Mouse (Mus musculus) hindlimb bud, embryonic 11.5 days (tissue): ENCODE results near the gene Ryr1.
"Not testable (repeated sequence)": the region's sequence is repeated elsewhere in the genome, so short reads cannot be mapped to it uniquely, and the experiment has no call there.

Experiments used
- DNase-seq: peaks from one replicate; pipeline ENCODE4 v3.0.0-alpha.2; 2012; ENCODE audit warnings: low read depth, low spot score; ENCODE audit errors: extremely low spot score

Gene Ryr1

DNA sequence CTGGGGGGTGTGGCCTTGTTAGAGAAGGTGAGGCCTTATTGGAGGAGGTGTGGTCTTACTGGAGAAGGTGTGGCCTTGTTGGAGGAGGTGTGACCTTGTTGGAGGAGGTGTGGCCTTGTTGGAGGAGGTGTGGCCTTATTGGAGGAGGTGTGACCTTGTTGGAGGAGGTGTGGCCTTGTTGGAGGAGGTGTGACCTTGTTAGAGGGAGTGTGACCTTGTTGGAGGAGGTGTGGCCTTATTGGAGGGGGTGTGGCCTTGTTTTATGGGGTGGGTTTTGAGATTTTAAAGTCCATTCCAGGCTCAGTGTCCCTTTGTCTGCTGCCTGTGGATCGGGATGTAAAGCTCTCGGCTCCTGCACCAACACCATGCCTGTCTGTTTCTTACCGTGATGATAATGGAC, 40.6 kb downstream of the Ryr1 start:
- DNase-seq: no peak

DNA sequence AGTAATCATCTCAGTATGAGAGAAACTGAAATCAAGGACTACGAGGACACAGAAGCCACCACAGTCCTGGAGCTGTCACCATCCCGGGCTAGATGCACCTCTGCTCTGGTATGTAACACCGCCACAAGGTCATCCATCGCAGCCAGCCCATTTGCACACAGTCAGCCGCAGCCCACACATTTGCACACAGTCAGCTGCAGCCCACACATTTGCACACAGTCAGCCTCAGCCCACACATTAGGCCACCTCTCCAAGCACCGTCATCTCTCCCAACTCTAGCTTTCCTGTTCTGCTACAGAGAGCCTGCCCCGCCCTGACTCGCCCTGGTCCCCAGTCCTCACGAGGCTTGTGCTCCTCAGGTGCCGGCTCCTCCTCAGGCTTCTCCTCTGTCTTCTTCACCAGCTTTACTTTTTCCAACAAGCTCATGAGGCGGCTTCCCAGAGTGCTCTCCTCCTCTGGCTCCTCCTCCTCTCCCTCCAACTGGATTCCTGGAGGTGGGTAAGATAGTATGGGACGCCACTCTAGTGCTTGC, 45.5 kb downstream of the Ryr1 start:
- no peak for DNase-seq

DNA sequence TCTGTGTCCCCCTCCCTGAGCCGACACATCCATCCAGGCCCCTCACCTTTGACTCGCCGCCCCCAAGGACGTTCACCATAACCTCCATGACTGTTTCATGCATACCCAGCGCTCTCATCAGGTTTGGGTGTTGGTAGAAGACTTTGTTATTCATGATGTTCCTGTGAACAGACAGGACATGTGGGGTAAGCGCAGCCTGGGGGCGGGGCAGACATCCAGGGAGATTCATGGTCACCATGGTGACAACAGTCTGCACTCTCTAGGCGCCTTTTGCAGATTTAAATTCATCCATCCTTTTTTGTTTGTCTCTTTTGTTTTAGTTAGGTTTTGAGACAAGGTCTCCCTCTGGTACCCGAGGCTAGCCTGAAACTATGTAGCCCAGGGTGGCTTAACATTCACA, 48.0 kb downstream of the Ryr1 start:
- DNase-seq: no peak

DNA sequence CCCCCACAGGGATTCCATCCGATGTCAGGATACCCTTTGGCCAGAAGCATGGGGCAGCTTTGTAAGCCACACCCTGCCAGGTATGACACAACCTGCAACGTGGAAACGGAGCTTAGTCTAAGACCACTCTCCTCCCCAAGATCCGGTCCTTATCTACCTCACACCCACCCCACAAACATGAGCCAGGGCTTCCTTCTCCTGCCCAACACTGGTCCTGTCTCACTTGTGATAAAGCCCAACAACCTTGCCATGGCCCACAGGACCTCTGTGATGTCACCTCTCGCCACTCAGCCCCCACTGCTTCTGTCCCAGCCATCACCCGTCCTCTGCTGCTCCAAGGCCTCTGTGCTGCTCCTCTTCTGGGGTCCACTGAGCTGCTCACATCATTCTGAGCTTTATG, 49.8 kb downstream of the Ryr1 start:
- DNase-seq: no peak

DNA sequence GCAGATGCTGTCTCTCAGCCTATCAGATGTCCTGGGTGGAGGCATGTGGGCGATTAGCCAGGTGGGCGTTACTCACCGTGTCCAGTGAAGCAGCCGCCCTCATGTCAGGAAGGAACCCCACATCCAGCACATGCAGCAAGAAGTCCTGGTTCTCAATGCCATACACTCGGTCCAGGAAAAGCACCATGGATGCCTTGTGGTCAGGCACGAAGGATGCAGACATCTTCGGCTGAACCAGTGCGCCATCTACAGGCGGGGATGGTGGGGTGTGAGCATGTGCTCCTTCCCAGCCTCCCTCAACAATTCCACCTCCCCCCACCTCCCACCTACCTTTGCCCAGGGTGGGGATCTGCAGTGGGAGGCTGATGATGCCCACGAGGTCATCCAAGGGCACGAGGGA, 52.3 kb downstream of the Ryr1 start:
- no peak for DNase-seq

DNA sequence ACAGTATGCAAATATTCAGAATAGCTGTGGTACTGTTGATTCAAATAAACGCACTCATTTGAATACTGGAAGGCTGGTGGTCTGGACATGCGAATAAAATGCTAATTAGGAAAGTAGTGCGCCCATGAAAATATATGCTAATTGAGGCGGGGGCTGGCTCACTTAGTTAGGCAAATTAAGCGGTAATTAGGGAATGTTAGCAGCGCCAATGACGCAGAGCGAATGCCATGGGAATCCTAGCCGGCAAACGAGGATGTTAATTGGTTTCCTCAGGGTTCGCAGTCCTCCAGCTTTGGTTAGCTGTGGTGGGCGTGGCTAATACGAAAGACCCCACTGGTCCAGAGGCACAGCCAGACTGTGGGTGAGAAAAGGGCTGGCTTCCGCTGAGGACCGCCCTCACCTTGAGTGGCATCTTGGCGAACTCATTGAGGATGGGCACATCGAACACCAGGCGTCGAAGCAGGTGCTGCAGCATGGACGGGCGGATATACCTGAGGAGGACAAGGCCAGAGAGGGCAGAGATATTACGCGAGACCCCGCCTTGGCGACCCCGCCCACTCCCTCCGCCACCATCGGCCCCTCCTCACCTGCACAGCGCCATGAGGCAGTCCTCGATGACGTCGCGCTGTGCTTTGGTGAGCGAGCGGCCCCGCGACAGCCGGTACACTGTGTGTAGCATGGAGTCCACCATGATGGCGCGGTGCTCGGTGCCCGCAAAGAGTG, 53.6 kb downstream of the Ryr1 start:
- peak; percentile 18 for DNase-seq

DNA sequence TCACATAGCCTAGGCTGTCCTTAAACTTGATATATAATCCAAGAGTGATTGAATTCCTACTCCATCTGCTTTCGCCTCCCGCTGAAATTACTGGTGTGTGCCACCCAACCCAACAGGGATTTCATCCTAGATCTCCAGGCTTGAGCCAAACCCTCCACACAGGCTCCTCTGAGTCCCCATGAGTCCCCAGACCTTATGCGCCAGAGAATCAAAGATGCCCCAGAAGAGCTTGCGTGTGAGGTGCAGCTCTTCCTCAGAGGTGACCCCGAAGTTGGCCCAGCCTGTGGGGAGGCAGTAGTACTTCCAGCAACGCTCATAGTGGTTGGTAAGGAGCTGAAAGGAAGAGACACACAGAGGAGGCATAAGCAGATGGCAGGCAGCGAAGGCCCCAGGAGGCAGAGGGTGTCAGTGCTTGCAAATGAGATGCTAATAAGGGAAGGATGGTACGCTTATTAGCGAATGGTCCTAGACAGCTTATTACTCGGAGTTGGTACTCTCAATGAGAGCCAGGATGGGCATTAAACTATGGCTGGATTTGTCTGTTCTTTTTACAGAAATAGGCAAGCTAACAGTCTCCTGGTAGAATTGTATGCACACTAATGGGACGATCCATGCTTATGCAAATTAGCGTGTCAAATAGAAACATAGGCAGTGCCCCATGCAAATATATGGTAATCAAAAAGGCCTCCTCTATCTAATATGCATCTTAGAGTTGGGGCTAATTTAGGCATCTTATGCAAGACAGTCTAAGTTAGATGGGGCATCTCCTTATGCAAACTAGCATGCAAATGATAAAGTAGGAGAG, 54.4 kb downstream of the Ryr1 start:
- no peak for DNase-seq

DNA sequence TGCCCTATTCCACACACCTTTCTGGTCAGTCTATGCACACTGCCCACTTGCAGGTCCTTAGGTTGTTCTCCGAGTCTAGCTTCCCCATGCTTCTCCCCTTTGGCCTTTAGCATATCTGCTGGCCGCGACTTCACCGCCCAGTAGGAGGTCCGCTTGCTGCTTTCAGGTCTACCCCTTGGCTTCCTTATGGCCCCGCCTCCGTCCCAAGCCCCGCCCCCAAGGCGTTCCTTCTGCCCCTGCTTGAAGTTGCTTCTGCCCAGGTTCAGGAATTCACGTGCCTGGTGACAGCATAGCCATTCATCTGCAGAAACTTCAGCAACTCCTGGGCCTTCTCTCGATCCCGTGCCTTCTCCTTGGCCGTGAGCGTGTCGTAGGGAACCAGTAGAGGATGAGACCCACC, 57.2 kb downstream of the Ryr1 start:
- DNase-seq: no peak

DNA sequence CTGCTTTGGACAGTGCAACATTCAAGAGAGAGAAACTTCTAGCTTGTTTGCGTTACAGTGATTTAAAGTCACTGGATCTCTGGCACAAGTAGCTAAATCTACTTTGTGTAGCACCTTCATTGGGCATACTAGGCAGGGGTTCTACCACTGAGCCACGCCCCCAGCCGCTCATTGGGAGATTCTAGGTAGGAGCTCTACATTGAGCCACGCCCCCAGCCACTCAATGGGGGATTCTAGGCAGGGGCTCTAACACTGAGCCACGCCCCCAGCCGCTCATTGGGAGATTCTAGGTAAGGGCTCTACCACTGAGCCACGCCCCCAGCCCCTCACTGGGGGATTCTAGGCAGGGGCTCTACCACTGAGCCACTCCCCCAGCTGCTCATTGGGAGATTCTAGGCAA, 61.5 kb downstream of the Ryr1 start:
- DNase-seq: not testable (repeated sequence)

DNA sequence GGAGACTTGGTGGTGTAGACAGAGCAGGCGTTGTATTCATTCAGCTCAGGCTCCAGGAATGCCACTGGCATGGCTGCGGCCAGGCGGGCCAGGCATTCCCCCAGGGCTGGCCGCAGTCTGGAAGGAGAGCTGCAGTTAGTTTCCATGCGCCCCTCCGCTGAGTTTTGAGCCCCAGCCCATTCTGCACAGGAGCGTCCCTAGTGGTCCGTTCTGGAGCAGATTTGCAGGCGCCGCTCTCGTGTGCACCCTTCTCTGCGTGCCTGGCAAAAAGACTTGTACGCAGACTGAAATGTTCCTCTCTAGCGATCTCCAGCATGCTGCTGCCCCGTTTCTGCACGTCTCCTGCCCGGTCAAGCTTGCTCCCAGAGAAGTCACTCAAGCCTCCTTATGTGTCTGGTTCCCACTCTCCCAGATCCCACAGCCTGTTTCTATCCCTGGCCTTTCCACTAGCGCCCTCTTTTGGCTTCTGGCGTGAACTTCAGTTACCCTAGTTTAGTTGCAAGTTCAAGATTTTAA, 63.4 kb downstream of the Ryr1 start:
- peak; percentile 47 for DNase-seq

DNA sequence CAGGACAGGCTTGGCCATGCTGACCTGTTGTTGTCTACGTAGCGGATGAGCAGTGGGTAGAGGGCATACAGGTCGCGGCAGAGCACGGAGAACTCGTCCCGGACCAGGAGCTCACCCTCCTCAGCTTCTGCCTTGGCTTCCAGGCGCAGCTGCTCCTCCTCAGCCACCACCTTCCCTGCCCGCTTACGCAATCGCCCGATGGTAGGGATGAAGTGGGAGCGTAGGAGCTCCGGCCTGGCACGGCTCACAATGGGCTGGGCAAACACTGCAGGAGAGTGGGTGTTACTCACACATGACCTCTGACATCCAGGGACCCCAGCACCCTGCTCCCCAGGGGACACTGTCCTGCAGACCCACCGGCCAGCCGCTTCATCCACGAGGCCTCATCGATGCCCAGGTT, 65.5 kb downstream of the Ryr1 start:
- DNase-seq: no peak

DNA sequence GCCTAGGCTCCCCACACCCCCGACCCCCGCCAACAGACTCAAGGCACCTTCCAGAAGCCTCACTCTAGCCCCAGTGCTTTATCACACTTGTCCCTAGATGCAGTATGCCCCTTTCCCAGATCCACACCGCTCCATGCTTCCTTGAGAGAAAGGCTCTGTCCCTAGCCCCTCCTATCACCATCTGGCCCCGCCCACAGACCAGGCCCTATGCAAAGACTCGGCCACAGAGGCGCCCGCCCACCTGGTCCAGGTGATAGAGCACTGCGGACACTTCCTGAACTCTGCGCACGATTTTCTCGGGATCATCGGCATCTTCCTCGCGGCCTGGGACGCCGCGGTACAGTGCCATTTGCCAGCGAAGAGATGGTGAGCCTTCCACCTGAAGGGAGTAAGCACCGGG, 72.2 kb downstream of the Ryr1 start:
- DNase-seq: no peak

DNA sequence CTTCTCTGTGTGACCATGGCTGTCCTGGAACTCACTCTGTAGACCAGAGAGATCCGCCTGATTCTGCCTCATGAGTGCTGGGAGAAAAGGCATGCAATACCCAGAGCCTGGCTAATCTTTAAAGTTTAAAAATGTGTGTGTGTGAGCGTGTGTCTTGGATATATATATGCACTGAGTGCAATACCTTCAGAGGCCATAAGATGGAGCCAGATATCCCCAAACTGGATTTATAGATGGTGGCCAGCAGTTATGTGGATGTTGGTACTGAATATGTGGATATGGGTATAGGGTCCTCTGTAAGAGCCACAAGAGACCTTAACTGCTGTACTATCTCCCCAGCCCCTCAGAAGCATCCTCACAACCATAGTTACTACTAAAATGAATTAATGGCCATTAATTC, 74.2 kb downstream of the Ryr1 start:
- peak; percentile 35 for DNase-seq

DNA sequence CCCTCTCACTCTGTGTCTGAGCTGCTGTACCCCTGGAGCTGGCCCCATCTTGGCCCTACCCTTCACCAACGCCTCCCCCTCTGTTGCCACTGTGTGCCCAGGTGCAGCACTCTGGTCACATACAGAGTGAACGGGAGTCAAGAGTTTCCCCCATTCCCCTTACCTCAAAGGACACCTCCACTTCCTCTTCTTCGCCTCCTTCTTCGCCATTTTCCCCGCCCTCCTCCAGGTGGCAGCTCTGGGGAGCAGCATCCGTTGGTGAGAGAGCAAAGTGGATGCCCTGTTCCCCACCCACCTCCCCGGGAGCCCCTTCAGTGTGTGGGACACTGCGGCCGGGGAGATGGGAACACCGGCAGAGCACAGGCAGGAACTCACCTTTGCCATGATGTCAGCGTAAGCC, 76.4 kb downstream of the Ryr1 start:
- DNase-seq: no peak

DNA sequence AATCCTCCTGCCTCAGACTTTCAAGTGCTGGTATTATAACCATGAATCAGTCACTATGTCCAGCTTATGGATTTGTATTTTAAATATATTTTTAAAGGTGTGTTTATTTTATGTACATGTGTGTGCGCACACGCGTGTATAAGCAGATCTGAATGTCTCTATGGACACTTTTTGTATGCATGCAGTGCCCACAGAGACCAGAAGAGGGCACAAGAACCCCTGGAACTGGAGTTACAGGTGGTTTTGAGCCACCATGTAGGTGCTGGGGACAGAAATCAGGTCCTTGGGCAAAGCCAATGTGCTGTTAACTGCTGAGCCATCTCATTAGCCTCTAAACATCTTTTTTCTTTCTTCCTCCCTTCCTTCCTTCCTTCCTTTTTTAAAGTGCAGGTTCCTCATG, 76.9 kb downstream of the Ryr1 start:
- no peak for DNase-seq

DNA sequence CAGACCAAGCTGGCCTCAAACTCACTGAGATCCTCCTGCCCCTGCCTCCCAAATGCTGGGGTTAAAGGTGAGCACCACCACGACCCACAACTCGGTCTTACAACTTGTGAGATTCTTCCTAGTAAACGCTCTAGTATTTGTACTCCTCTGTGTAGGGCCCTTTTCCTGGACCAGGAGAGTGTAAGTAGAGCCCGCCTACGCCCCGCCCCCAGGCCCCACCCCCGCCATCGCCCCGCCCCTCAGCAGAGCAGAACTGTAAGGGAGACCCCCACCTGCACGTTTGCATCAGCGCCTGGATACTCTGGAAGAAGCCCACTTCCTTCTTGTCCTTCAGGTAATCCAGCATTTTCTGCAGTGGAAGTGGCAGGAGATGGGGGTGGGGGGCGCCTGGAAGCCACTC, 78.4 kb downstream of the Ryr1 start:
- DNase-seq: no peak

DNA sequence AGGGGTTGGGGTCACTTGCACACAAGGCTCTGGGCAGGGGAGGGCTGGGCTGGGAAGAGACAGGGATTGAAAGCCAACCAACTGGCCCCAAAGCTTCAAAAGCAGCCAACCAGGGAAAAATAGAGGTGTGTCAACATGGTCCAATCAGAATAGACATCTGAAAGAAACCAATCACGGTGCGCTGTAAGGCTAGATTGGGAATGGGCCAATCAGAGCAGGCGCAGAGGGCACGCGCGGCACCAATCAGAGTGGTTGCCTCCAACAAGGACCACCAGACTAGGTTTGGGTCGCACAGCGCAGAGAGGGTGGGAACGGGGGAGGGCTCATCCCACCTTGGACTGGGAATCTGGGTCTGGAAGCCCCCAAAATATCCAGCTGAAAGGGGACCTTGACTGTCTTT, 80.7 kb downstream of the Ryr1 start:
- no peak for DNase-seq

DNA sequence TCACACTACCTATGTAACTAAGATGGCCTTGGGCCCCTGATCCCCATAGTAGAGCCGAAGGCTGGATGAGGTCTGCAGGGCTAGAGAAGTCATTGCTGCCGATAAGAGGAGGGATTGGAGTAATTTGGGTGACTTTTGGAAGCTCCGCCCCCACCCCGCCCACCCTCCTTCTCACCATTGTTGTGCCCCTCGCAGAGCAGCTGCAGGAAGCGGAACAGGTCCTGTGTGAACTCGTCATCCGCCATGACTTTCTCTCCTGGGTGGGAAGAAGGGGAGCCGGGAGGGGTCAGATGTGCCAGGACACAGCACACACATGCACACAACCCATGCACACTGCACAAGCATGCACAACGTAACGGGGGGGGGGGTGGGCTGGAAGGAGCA, 81.3 kb downstream of the Ryr1 start:
- no peak for DNase-seq

DNA sequence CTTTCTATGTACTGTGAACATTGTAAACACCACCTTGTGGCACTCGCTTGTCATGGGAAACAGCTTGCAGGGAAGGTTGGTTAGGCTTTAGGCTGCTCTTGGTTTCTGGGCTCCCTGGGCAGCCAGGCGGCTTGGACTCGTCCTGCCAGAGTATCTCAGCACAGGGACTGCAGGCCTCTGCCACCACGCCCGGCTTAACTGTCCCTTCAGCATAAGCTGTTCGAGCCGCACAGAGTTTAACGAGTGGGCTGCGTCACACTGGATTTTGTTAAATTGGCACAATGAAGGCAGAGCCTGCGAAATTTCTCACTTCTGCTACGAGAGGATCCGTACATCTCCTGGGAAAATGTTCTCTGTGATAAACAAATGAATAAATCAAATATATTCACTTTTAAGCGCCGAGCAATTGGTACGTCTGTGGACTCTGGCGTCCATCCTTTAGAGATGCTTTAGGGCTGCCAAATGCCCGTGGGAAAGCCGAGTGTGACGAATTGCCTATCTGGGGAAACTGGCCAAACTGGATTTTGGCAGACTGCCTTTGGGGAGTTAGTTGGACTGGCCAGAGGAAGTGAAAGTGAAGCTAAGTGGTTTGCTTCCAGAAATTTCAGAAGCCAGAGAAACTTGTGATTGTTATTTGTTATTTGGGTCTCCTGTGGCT, 81.8 kb downstream of the Ryr1 start:
- DNase-seq: no peak

DNA sequence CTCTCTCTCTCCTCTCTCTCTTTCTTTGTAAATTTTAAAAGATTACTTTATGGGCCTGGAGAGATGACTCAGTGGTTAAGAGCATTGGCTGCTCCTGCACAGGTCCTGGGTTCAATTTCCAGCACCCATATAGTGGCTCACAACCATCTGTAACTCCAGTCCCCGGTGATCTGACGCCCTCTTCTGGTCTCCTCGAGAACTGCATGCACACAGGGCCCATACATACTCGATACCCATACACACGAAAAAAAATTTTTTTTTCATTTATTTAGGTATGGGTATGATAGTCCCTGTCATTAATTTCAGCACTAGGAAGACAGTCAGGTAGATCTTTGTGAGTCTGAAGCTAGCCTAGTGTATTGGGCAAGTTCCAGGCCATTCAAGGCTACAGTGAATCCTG, 83.8 kb downstream of the Ryr1 start:
- DNase-seq: no peak

DNA sequence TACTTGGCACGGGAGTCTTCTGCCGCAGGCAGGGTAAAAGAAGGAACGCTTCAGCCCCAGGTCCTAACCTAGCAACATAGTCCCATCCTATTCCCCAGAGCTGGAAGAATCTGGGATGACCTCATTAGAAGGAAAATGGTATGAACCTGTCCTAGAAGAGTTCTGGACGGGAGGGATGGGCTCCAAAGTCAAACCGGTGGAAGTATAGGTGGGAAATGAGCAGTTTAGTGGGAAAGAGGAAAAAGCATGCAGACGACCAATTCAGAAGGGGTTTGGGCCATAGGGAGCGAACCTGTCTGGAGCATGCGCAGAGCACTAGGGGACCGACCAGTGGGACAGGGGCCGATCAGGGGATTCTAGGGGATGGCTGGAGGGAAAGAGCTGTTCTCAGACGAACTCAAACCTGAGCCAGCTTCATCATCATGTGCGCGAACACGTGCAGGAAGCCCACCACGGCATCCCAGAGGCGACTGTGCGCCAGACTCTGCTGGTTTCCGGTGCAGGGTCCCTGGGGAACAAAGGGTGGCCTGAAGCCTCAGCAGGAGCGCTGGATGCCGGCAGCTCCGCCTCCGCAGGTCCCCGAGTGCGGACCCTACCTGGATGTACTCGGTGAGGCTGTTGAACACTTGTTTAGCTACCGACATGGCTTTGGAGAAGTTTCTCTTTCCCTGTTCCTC, 84.9 kb downstream of the Ryr1 start:
- peak; percentile 60 for DNase-seq
